Mouse (Mus musculus) hindbrain, embryonic 16.5 days (tissue): ENCODE results near the gene Hmga2. TPM values are rescaled to one million over a fixed set of nuclear protein-coding genes. Genes with fewer than 3 reads are reported as not detected.

Experiments
- ATAC-seq: fragments of 200-750 bp; cut with Nextera tagmentation; 2 replicates; pipeline ENCODE4 v1.8.0; 2017; ENCODE audit warnings: moderate TSS enrichment, moderate library complexity
- H3K27ac ChIP-seq: fragments of 300-500 bp; sonication (generic); 2 replicates; pipeline ENCODE4 v1.5.1; 2014; ENCODE audit warnings: low read depth, mild to moderate bottlenecking, control low read depth, low read length, moderate library complexity
- H3K27me3 ChIP-seq: fragments of 300-500 bp; sonication (generic); replicated peaks from 2 replicates; pipeline ENCODE4 v1.6.1; 2014; ENCODE audit warnings: low read length; ENCODE audit not compliant: control insufficient read depth, insufficient read depth
- H3K36me3 ChIP-seq: fragments of 300-500 bp; sonication (generic); 2 replicates; pipeline ENCODE4 v1.6.1; 2014; ENCODE audit warnings: mild to moderate bottlenecking, low read length, moderate library complexity, mixed read lengths; ENCODE audit not compliant: control insufficient read depth, insufficient read depth
- H3K4me1 ChIP-seq: fragments of 300-500 bp; sonication (generic); 2 replicates; pipeline ENCODE4 v1.6.1; 2014; ENCODE audit warnings: low read depth, low read length; ENCODE audit not compliant: control insufficient read depth, insufficient read depth
- H3K4me2 ChIP-seq: fragments of 300-500 bp; sonication (generic); 2 replicates; pipeline ENCODE4 v1.6.1; 2014; ENCODE audit warnings: mild to moderate bottlenecking, low read length, control low read depth, moderate library complexity
- H3K4me3 ChIP-seq: fragments of 300-500 bp; sonication (generic); 2 replicates; pipeline ENCODE4 v1.5.1; 2014; ENCODE audit warnings: mild to moderate bottlenecking, low read length, control low read depth, moderate library complexity
- H3K9ac ChIP-seq: fragments of 300-500 bp; sonication (generic); 2 replicates; pipeline ENCODE4 v1.6.1; 2014; ENCODE audit warnings: low read depth, mild to moderate bottlenecking, control low read depth, low read length, moderate library complexity
- H3K9me3 ChIP-seq: fragments of 300-500 bp; sonication (generic); 2 replicates; pipeline ENCODE4 v1.6.1; 2014; ENCODE audit warnings: mild to moderate bottlenecking, low read length, moderate library complexity; ENCODE audit not compliant: control insufficient read depth
- WGBS: fragments of 180-500 bp; shearing (Covaris S2); extraction: QIAGEN DNeasy Blood & Tissue Kit; methylation state at CpG from one replicate; pipeline ENCODE4 v1.1.7; 2014; 5-methylcytosine and 5-hydroxymethylcytosine counted together
- polyA plus RNA-seq: library from polyadenylated mRNA; unstranded; fragments of >200 nt; fragmentation: Nextera tagmentation; extraction: Ambion mirVana; gene quantifications from 2 replicates; pipeline ENCODE4 v1.2.1, GENCODE M21; 2015

The Hmga2 gene
- polyA plus RNA-seq, 1 experiment from 2014 or later, result 1.6 TPM

DNA sequence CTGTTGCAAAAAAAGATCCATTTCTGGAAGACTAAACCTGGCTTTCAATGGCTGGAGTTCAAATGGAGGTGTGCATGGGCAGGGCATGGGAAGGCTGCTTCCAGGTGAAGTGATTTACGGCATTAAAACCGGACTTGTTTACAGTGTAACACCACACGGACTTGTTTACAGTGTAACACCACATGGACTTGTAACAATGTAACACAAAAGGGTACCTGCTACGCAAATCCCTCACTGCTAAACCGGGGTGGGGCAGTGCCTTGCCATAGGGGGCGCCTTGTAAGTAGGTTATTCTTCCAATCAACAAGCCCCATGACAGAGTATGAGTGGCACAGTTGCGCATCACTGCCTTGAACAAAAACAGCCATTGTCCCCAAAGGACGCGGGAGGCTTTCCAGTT lies 44.2 kb downstream of the Hmga2 start:
- H3K4me1 ChIP-seq, result peaks cover 14% of the 10 kb centered on the region
- no peaks in the 10 kb centered on the region for H3K9me3 ChIP-seq
- H3K4me3 ChIP-seq, result no peak overlapping the region
- ATAC-seq, result no peak
- H3K27me3 ChIP-seq, result no peaks in the 10 kb centered on the region
- 66% methylated on average over 9 of the region's 9 CpGs for WGBS
- H3K27ac ChIP-seq, result no peak overlapping the region
- H3K36me3 ChIP-seq, result no peaks in the 10 kb centered on the region
- H3K9ac ChIP-seq, result no peak overlapping the region
- H3K4me2 ChIP-seq, result no peak overlapping the region

DNA sequence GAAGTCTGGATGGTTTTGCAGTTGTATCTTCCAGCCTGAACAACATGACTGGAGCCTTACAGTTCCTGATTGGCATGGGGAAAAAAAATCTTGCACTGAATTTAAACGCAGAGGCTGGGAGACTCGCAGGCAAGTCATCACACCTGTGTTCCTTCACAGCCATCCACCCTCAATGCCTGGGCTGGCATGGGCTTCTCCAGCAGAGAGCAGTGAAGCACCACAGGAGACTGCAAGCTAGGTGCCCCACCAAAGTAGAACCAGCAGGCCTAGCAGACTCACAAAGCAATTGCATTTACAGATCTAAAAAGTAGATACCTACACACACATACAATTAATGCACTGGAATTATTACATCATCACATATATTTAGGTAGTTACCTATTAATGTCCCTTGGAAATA lies 44.8 kb downstream of the Hmga2 start:
- no peak overlapping the region for H3K4me2 ChIP-seq
- no peaks in the 10 kb centered on the region for H3K9me3 ChIP-seq
- H3K27ac ChIP-seq, result no peak overlapping the region
- 79% methylated on average over 2 of the region's 2 CpGs for WGBS
- no peak overlapping the region for H3K4me3 ChIP-seq
- ATAC-seq, result peak; percentile 40; the same call in 1 of the 2 replicates
- H3K36me3 ChIP-seq, result no peaks in the 10 kb centered on the region
- H3K9ac ChIP-seq, result no peak overlapping the region
- no peaks in the 10 kb centered on the region for H3K27me3 ChIP-seq
- H3K4me1 ChIP-seq, result peaks cover 14% of the 10 kb centered on the region

DNA sequence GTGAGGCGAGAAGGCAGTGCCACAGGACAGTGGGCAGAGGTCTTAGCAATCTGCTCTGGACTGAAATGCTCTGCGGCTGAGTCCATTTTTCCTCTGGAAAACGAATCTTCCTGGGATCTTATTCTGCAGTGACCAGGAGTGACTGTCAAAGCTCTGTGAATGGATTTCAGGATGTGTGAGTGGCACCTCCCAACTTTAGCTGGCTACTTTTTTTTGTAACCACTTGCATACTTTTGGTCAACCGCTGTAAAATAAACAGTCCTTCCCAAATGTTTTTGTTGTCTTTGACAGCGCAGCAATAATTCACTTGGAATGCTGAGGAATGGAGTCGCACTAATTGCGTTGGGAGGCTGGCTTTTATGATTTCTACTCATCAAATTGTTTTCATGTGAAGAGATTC lies 45.8 kb downstream of the Hmga2 start:
- H3K9me3 ChIP-seq, result no peaks in the 10 kb centered on the region
- H3K27me3 ChIP-seq, result no peaks in the 10 kb centered on the region
- 68% methylated on average over 7 of the region's 7 CpGs for WGBS
- no peak overlapping the region for H3K9ac ChIP-seq
- H3K4me3 ChIP-seq, result no peak overlapping the region
- no peak overlapping the region for H3K4me2 ChIP-seq
- H3K4me1 ChIP-seq, result peaks cover 14% of the 10 kb centered on the region
- H3K36me3 ChIP-seq, result no peaks in the 10 kb centered on the region
- no peak overlapping the region for H3K27ac ChIP-seq
- no peak for ATAC-seq

DNA sequence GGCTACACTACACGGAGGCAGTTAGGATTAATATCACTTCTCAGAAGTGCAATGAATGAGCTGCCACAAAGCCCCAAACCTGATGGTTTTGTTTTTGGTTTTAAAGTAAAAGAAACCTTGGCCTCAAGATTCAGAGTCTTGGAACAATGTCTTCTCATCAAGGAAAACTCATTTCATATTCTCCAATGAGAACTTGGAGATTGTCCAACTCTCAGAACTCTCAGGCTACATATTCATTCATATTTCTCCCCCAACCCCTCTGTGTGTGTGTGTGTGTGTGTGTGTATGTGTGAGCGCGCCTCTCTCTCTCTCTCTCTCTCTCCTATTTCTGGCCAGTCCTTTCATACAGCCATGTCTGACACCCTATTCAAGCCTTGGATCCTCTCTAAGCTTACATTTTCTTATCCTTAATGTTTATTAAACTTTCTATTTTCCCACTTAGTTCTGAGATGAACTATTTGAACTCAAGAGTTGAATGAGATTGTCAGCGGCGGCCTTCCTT lies 46.5 kb downstream of the Hmga2 start:
- no peak overlapping the region for H3K9ac ChIP-seq
- no peak for ATAC-seq
- H3K4me1 ChIP-seq, result peaks cover 14% of the 10 kb centered on the region
- no peaks in the 10 kb centered on the region for H3K36me3 ChIP-seq
- 66% methylated on average over 5 of the region's 5 CpGs for WGBS
- no peak overlapping the region for H3K27ac ChIP-seq
- H3K27me3 ChIP-seq, result no peaks in the 10 kb centered on the region
- no peaks in the 10 kb centered on the region for H3K9me3 ChIP-seq
- H3K4me3 ChIP-seq, result no peak overlapping the region
- H3K4me2 ChIP-seq, result no peak overlapping the region

DNA sequence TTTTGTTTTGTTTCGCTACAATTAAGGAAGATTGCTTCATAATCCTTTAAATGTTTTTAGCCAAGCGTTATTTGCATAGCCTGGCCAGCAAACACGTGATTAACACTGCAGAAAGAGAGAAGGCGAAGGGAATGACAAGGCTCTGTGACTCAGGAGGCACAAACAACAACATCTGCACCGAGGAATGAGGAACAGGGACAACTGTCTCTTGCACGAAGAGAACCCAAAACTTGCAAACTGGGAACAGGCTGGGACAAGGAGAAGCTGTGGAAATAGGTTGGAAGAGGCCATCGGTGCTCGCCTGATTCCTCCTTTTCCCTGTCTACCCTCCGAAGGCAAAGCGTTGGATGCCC lies 47.1 kb downstream of the Hmga2 start:
- Histone ChIP-seq H3K27me3 (no peaks in the 10 kb centered on the region), H3K36me3 (no peaks in the 10 kb centered on the region), H3K9ac (no peak overlapping the region), H3K4me1 (peaks cover 14% of the 10 kb centered on the region), H3K4me3 (no peak overlapping the region), H3K27ac (peak overlapping the region; percentile 44), H3K4me2 (peak overlapping the region; percentile 49), H3K9me3 (no peaks in the 10 kb centered on the region)
- no peak for ATAC-seq
- 80% methylated on average over 10 of the region's 10 CpGs for WGBS

DNA sequence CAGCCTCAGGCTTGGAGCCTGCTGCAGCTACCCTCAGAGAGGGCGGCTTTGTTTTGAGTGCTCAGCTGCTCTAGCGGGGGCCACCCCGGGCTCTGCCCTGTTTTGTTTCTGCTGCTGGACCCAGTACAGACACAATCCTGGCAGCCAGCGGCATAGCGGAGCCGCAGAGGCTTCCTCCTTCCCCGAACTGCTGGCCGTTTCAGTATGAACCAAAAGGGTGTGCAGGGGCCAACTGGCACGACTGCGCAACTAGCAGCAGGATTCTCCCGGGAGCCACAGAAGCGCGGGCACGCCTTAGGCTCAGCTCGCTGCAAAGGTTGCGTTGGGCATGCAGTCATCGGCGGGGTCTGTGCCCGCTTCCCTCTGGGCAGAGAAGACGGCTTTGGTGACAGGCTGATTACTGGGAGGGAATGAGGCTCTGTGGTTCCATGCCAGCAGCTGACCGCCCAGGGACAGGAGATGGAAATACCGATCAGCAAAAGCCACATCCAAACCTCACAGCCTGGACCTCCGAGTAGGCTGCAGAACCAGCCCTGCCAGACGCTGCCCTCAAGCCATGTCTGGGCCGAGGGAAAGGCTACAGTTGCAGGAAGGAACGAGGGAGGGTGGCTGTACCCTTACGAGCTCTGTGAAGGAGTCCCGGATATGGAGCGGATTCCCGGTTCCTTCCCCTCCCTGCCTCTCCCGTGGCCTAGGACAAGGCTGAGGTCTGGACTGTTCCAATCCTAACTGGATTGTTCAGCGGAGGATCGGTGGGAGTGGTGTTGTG lies 47.7 kb downstream of the Hmga2 start:
- 52% methylated on average over 33 of the region's 33 CpGs for WGBS
- no peaks in the 10 kb centered on the region for H3K36me3 ChIP-seq
- peak overlapping the region; percentile 49 for H3K4me2 ChIP-seq
- H3K4me3 ChIP-seq, result peak overlapping the region; percentile 21; the same call in 1 of the 2 replicates
- H3K27ac ChIP-seq, result peak overlapping the region; percentile 44
- H3K9ac ChIP-seq, result peak overlapping the region; percentile 41
- no peaks in the 10 kb centered on the region for H3K27me3 ChIP-seq
- H3K9me3 ChIP-seq, result no peaks in the 10 kb centered on the region
- peak; percentile 90 for ATAC-seq
- H3K4me1 ChIP-seq, result peaks cover 14% of the 10 kb centered on the region

DNA sequence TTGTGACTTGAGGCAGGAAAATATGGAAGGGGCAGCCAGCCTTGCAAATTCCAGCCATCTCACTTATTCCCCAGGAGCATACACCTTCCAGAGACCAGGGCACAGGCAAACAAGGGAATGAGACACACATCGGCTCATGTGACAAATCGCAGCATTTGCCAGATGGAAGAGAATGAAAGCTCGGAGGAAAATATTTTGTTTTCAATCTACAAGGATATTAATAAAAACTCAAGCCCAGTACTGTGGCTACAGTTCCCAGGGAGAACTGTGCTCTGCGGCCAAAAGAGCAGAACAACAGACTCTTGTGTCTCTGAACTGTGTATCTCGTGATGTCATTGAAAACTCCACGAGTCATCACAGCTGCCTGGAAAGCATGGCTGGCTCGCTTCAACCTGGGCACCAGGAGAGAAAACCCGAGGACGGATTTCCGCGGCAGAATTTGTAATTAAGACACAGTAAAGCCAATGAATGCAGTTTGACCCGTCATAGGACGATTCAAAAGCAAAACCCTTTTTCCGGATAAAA lies 50.1 kb downstream of the Hmga2 start:
- 58% methylated on average over 14 of the region's 14 CpGs for WGBS
- Histone ChIP-seq H3K9me3 (no peaks in the 10 kb centered on the region), H3K9ac (no peak overlapping the region), H3K36me3 (no peaks in the 10 kb centered on the region), H3K27ac (no peak overlapping the region), H3K4me3 (no peak overlapping the region), H3K4me1 (peaks cover 25% of the 10 kb centered on the region), H3K27me3 (no peaks in the 10 kb centered on the region), H3K4me2 (no peak overlapping the region)
- no peak for ATAC-seq

DNA sequence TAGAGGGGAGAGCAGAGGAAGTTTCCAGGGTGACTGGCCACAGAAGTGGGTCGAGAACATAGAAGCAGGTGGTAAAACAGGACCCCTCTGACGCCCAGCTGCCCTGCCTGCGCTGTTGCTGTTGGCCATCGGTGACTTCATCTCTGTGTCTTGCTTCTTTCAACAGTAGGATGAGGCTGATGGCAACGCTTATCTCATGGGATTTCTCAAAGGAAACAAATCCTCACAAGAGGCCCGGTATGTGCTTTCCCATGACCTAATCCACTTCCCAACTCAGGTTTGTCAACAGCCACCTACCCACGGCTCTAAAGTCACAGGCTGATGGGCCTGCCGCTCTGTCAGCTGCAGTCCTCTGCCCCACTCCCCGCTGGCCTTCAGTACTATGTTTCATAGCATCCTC lies 52.3 kb downstream of the Hmga2 start:
- Histone ChIP-seq H3K4me1 (peaks cover 27% of the 10 kb centered on the region), H3K9me3 (no peaks in the 10 kb centered on the region)
- 77% methylated on average over 9 of the region's 9 CpGs for whole genome bisulfite sequencing

DNA sequence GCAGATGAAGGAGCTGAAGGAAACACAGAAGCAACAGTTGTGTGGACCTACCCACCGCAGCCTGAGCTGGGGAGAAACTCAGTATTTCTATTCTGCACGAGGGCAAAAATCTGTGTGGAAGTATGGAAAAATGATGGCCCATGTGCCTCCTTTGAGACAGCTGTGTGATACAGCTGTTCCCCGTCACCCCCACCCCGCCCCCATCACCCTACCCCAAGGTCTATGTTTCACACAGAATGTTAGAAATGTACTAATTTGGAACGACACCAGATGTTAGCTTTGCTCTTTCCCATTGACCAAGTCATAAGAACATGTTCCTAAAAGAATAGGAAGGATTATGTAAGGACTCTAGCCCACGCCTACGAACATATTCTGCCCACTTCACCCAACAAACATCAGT lies 53.0 kb downstream of the Hmga2 start:
- Histone ChIP-seq H3K9ac (no peak overlapping the region), H3K4me3 (no peak overlapping the region), H3K27me3 (no peaks in the 10 kb centered on the region), H3K36me3 (no peaks in the 10 kb centered on the region), H3K4me2 (no peak overlapping the region), H3K27ac (no peak overlapping the region), H3K9me3 (no peaks in the 10 kb centered on the region), H3K4me1 (peaks cover 20% of the 10 kb centered on the region)
- no peak for ATAC-seq
- WGBS, result 71% methylated on average over 7 of the region's 7 CpGs

More for the DNA sequence above, 52.3 kb downstream of the Hmga2 start:
- Histone ChIP-seq H3K4me3 (no peak overlapping the region), H3K9ac (no peak overlapping the region), H3K36me3 (no peaks in the 10 kb centered on the region), H3K4me2 (no peak overlapping the region), H3K27me3 (no peaks in the 10 kb centered on the region), H3K27ac (no peak overlapping the region)
- no peak for ATAC-seq
